Mouse (Mus musculus): Measurements from ENCODE around the gene 1700020L24Rik. TPM values are rescaled to one million over a fixed set of nuclear protein-coding genes. Genes with fewer than 3 reads are reported as not detected.

The 1700020L24Rik gene
- polyA plus RNA-seq, 1 experiment from 2014 or later = 1.8 TPM

- H3K4me2 ChIP-seq (ENCODE audit: low read length) = peak overlapping the region; percentile 95
- H3K4me3 ChIP-seq (ENCODE audit: control insufficient read depth in 1 of 2, insufficient read depth in 1 of 2, low read depth in 1 of 2, low read length in 2 of 2) = peak overlapping the region; percentile 61 to 68
- under 1% methylated on average over 66 of the region's 75 CpGs for WGBS
- H3K9ac ChIP-seq (ENCODE audit: low read length) = peak overlapping the region; percentile 74
- no peaks in the 10 kb centered on the region for H3K9me3 ChIP-seq (ENCODE audit: control insufficient read depth, low read length)
- peak; percentile 88 for ATAC-seq (ENCODE audit: insufficient number of reproducible peaks, insufficient read depth, low FRiP score, low read depth)
- H3K27me3 ChIP-seq (ENCODE audit: control insufficient read depth, insufficient read depth, low read length) = peaks cover 32% of the 10 kb centered on the region
- no peaks in the 10 kb centered on the region for H3K36me3 ChIP-seq (ENCODE audit: control insufficient read depth, insufficient read depth, low read length)
- H3K27ac ChIP-seq (replicated peaks in 1 of 2; ENCODE audit: control insufficient read depth in 1 of 2, insufficient read depth in 1 of 2, low read depth in 2 of 2, low read length in 2 of 2) = peak overlapping the region; percentile 69 to 79
- peaks cover 22 to 40% of the 10 kb centered on the region in 2 experiments for H3K4me1 ChIP-seq (ENCODE audit: control insufficient read depth in 2 of 2, insufficient read depth in 2 of 2, low read length in 2 of 2)
Measured at GRCm38 (mm10) chr11:83440081-83441064, 2.9 kb downstream of the 1700020L24Rik start.

- Histone ChIP-seq H3K4me3 (ENCODE audit: control insufficient read depth in 1 of 2, insufficient read depth in 1 of 2, low read depth in 1 of 2, low read length in 2 of 2) (peak overlapping the region; percentile 61 to 68), H3K4me1 (ENCODE audit: control insufficient read depth in 2 of 2, insufficient read depth in 2 of 2, low read length in 2 of 2) (peaks cover 22 to 40% of the 10 kb centered on the region in 2 experiments), H3K27ac (replicated peaks in 1 of 2; ENCODE audit: control insufficient read depth in 1 of 2, insufficient read depth in 1 of 2, low read depth in 2 of 2, low read length in 2 of 2) (peak overlapping the region; percentile 69 to 79), H3K36me3 (ENCODE audit: control insufficient read depth, insufficient read depth, low read length) (no peaks in the 10 kb centered on the region), H3K9me3 (ENCODE audit: control insufficient read depth, low read length) (no peaks in the 10 kb centered on the region), H3K4me2 (ENCODE audit: low read length) (peak overlapping the region; percentile 95), H3K9ac (ENCODE audit: low read length) (peak overlapping the region; percentile 74), H3K27me3 (ENCODE audit: control insufficient read depth, insufficient read depth, low read length) (peaks cover 40% of the 10 kb centered on the region)
- ATAC-seq (ENCODE audit: insufficient number of reproducible peaks, insufficient read depth, low FRiP score, low read depth) = no peak
- WGBS = 24% methylated on average over 7 of the region's 7 CpGs
Measured at GRCm38 (mm10) chr11:83441235-83441634, 3.8 kb downstream of the 1700020L24Rik start.

- Histone ChIP-seq H3K4me1 (ENCODE audit: control insufficient read depth in 2 of 2, insufficient read depth in 2 of 2, low read length in 2 of 2) (peaks cover 28 to 51% of the 10 kb centered on the region in 2 experiments), H3K9me3 (ENCODE audit: control insufficient read depth, low read length) (no peaks in the 10 kb centered on the region), H3K4me2 (ENCODE audit: low read length) (peak overlapping the region; percentile 53), H3K27me3 (ENCODE audit: control insufficient read depth, insufficient read depth, low read length) (peaks cover 41% of the 10 kb centered on the region), H3K27ac (replicated peaks in 1 of 2; ENCODE audit: control insufficient read depth in 1 of 2, insufficient read depth in 1 of 2, low read depth in 2 of 2, low read length in 2 of 2) (no peak overlapping the region), H3K9ac (ENCODE audit: low read length) (0 out of 2 replicates have a peak overlapping the region, but pooled peaks have one; percentile 36), H3K4me3 (ENCODE audit: control insufficient read depth in 1 of 2, insufficient read depth in 1 of 2, low read depth in 1 of 2, low read length in 2 of 2) (peak overlapping the region; percentile 7; a peak in 3 of 4 replicates), H3K36me3 (ENCODE audit: control insufficient read depth, insufficient read depth, low read length) (no peaks in the 10 kb centered on the region)
- 14% methylated on average over 29 of the region's 29 CpGs for WGBS
- ATAC-seq (ENCODE audit: insufficient number of reproducible peaks, insufficient read depth, low FRiP score, low read depth) = no peak
Measured at GRCm38 (mm10) chr11:83442596-83443267, 5.3 kb downstream of the 1700020L24Rik start.

- Histone ChIP-seq H3K4me3 (ENCODE audit: control insufficient read depth in 1 of 2, insufficient read depth in 1 of 2, low read depth in 1 of 2, low read length in 2 of 2) (no peak overlapping the region), H3K9ac (ENCODE audit: low read length) (no peak overlapping the region), H3K27me3 (ENCODE audit: control insufficient read depth, insufficient read depth, low read length) (peaks cover 41% of the 10 kb centered on the region), H3K9me3 (ENCODE audit: control insufficient read depth, low read length) (no peaks in the 10 kb centered on the region), H3K27ac (replicated peaks in 1 of 2; ENCODE audit: control insufficient read depth in 1 of 2, insufficient read depth in 1 of 2, low read depth in 2 of 2, low read length in 2 of 2) (no peak overlapping the region), H3K4me2 (ENCODE audit: low read length) (0 out of 2 replicates have a peak overlapping the region, but pooled peaks have one; percentile 58), H3K36me3 (ENCODE audit: control insufficient read depth, insufficient read depth, low read length) (no peaks in the 10 kb centered on the region), H3K4me1 (ENCODE audit: control insufficient read depth in 2 of 2, insufficient read depth in 2 of 2, low read length in 2 of 2) (peaks cover 38 to 62% of the 10 kb centered on the region in 2 experiments)
- ATAC-seq (ENCODE audit: insufficient number of reproducible peaks, insufficient read depth, low FRiP score, low read depth) = no peak
- 3% methylated on average over 7 of the region's 7 CpGs for WGBS
Measured at GRCm38 (mm10) chr11:83443824-83444223, 6.3 kb downstream of the 1700020L24Rik start.

GRCm38 (mm10) chr11:83445001-83445400 is 7.5 kb downstream of the 1700020L24Rik start:
- 22% methylated on average over 19 of the region's 19 CpGs for WGBS
- Histone ChIP-seq H3K4me1 (ENCODE audit: control insufficient read depth in 2 of 2, insufficient read depth in 2 of 2, low read length in 2 of 2) (peaks cover 49 to 73% of the 10 kb centered on the region in 2 experiments), H3K36me3 (ENCODE audit: control insufficient read depth, insufficient read depth, low read length) (no peaks in the 10 kb centered on the region), H3K4me3 (ENCODE audit: control insufficient read depth in 1 of 2, insufficient read depth in 1 of 2, low read depth in 1 of 2, low read length in 2 of 2) (peak overlapping the region; percentile 18 to 30), H3K27ac (replicated peaks in 1 of 2; ENCODE audit: control insufficient read depth in 1 of 2, insufficient read depth in 1 of 2, low read depth in 2 of 2, low read length in 2 of 2) (no peak overlapping the region), H3K9ac (ENCODE audit: low read length) (peak overlapping the region; percentile 6; the same call in 1 of the 2 replicates), H3K27me3 (ENCODE audit: control insufficient read depth, insufficient read depth, low read length) (peaks cover 41% of the 10 kb centered on the region), H3K9me3 (ENCODE audit: control insufficient read depth, low read length) (no peaks in the 10 kb centered on the region), H3K4me2 (ENCODE audit: low read length) (peak overlapping the region; percentile 58)
- no peak for ATAC-seq (ENCODE audit: insufficient number of reproducible peaks, insufficient read depth, low FRiP score, low read depth)

GRCm38 (mm10) chr11:83447612-83448011 is 10.1 kb downstream of the 1700020L24Rik start:
- Histone ChIP-seq H3K27me3 (ENCODE audit: control insufficient read depth, insufficient read depth, low read length) (peaks cover 28% of the 10 kb centered on the region; the same call in 1 of the 2 replicates), H3K4me3 (ENCODE audit: control insufficient read depth in 1 of 2, insufficient read depth in 1 of 2, low read depth in 1 of 2, low read length in 2 of 2) (no peak overlapping the region), H3K9ac (ENCODE audit: low read length) (no peak overlapping the region), H3K4me2 (ENCODE audit: low read length) (no peak overlapping the region), H3K9me3 (ENCODE audit: control insufficient read depth, low read length) (no peaks in the 10 kb centered on the region), H3K4me1 (ENCODE audit: control insufficient read depth in 2 of 2, insufficient read depth in 2 of 2, low read length in 2 of 2) (peaks cover 39 to 56% of the 10 kb centered on the region in 2 experiments), H3K36me3 (ENCODE audit: control insufficient read depth, insufficient read depth, low read length) (no peaks in the 10 kb centered on the region), H3K27ac (replicated peaks in 1 of 2; ENCODE audit: control insufficient read depth in 1 of 2, insufficient read depth in 1 of 2, low read depth in 2 of 2, low read length in 2 of 2) (peak overlapping the region in 1 of 2 experiments; percentile 69; a peak in 1 of 4 replicates)
- ATAC-seq (ENCODE audit: insufficient number of reproducible peaks, insufficient read depth, low FRiP score, low read depth) = no peak
- WGBS = 75% methylated on average over 10 of the region's 10 CpGs

Measured in heart, embryonic 14.5 days (tissue).